11 mouse cellular contexts compared by ENCODE assay signal in genomic region chr2:25194006-25194405, GRCm38 (mm10). TPM values are rescaled to one million over a fixed set of nuclear protein-coding genes. Genes with fewer than 3 reads are reported as not detected.
DNase-seq lines count a peak whose midpoint lies in the region; ATAC-seq and TF ChIP-seq lines count a peak whose summit lies in the region.
"Had no signal": no experiment of that assay in that cellular context is flagged by ENCODE, and none has a peak within 500 bp of the region (broad histone marks: within the 10 kb centered on the region; RNA-seq: fewer than 3 reads in every experiment).

No protein-coding gene starts in this region.

- peak overlapping the region; percentile 12; the same call in 1 of the 2 replicates for H3K9ac ChIP-seq in ES-E14 (ENCODE audit: insufficient read depth, low read depth, low read length, poor library complexity, severe bottlenecking)
- no peak overlapping the region for H3K9ac ChIP-seq in liver, embryonic 14.5 days (replicated peaks)

- DNase-seq in heart, embryonic 10.5 days (ENCODE audit: low spot score) = no peak
- no peak for DNase-seq in heart, postnatal 36 days
- DNase-seq in layer of hippocampus, adult 2 months (ENCODE audit: low spot score in 2 of 2) = no peak
- no peak for DNase-seq in layer of hippocampus, adult 11-12 months (ENCODE audit: low spot score)
- DNase-seq in ES-E14 (ENCODE audit: low read depth, low spot score) = no peak
- no peak for DNase-seq in liver, embryonic 14.5 days (ENCODE audit: low read depth in 3 of 3, low spot score in 3 of 3)
- no peak for DNase-seq in retina, embryonic 14.5 days (ENCODE audit: low spot score)
- DNase-seq in cerebellum, adult 11 months = no peak

- intact Hi-C loops in heart, postnatal 36 days (cut with DNase I) = loop anchor here (2.0 kb wide), 1 partner anchor 207 kb away; no protein-coding TSS in a partner anchor

- H3K27me3 ChIP-seq in heart, embryonic 10.5 days (ENCODE audit: insufficient read depth, poor library complexity, severe bottlenecking) = peaks cover 32% of the 10 kb centered on the region
- H3K27me3 ChIP-seq in liver, embryonic 14.5 days (ENCODE audit: control insufficient read depth, insufficient read depth, low read length) = no peaks in the 10 kb centered on the region

- H3K4me3 ChIP-seq in heart, embryonic 10.5 days = 0 out of 2 replicates have a peak overlapping the region, but pooled peaks have one; percentile 2
- no peak overlapping the region for H3K4me3 ChIP-seq in layer of hippocampus, adult 2 months
- H3K4me3 ChIP-seq in ES-E14 (ENCODE audit: insufficient read depth in 1 of 2, low read depth in 1 of 2, low read length in 2 of 2, poor library complexity in 1 of 2, severe bottlenecking in 1 of 2) = no peak overlapping the region
- no peak overlapping the region for H3K4me3 ChIP-seq in liver, embryonic 14.5 days (ENCODE audit: insufficient read depth in 1 of 2, low read depth in 2 of 2, low read length in 2 of 2)
- H3K4me3 ChIP-seq: myocyte had no signal

- H3K4me2 ChIP-seq in liver, embryonic 14.5 days (ENCODE audit: low read depth) = peak overlapping the region; percentile 63

- H3K36me3 ChIP-seq in heart, embryonic 10.5 days = peaks cover 2% of the 10 kb centered on the region
- peaks cover 3% of the 10 kb centered on the region; the same call in 1 of the 2 replicates for H3K36me3 ChIP-seq in ES-E14 (ENCODE audit: control insufficient read depth, insufficient read depth, low read length, poor library complexity, severe bottlenecking)
- peaks cover 3% of the 10 kb centered on the region; the same call in 1 of the 2 replicates for H3K36me3 ChIP-seq in liver, embryonic 14.5 days (replicated peaks; ENCODE audit: control insufficient read depth, insufficient read depth, low read depth)

- H3K4me1 ChIP-seq in heart, embryonic 10.5 days = peaks cover 48% of the 10 kb centered on the region
- H3K4me1 ChIP-seq in ES-E14 (ENCODE audit: control insufficient read depth in 2 of 2, insufficient read depth in 2 of 2, low read length in 2 of 2, poor library complexity in 1 of 2) = peaks cover 2 to 22% of the 10 kb centered on the region in 2 experiments; a peak in 2 of 4 replicates
- H3K4me1 ChIP-seq in liver, embryonic 14.5 days (replicated peaks; ENCODE audit: control insufficient read depth in 2 of 2, insufficient read depth in 2 of 2, low read length in 1 of 2) = peaks cover 8 to 14% of the 10 kb centered on the region in 2 experiments

- TF ChIP-seq EP300 in liver, embryonic 14.5 days (IDR thresholded peaks at IDR 0.05; ENCODE audit: low read depth) = no peak

- no peak overlapping the region for H3K27ac ChIP-seq in heart, embryonic 10.5 days
- H3K27ac ChIP-seq in layer of hippocampus, adult 2 months = peak overlapping the region; percentile 39; the same call in 1 of the 2 replicates
- H3K27ac ChIP-seq in ES-E14 (ENCODE audit: insufficient read depth, low read depth, low read length, poor library complexity, severe bottlenecking) = no peak overlapping the region
- H3K27ac ChIP-seq in liver, embryonic 14.5 days = no peak overlapping the region

- no peak for ATAC-seq in liver, embryonic 14.5 days (ENCODE audit: insufficient read depth)

- TF ChIP-seq CTCF in layer of hippocampus, adult 2 months (conservative IDR thresholded peaks at IDR 0.05) = no peak
- TF ChIP-seq CTCF in liver, embryonic 14.5 days (IDR thresholded peaks at IDR 0.05; ENCODE audit: low read depth) = no peak

- in situ Hi-C loops in ES-E14 (cut with MboI; ENCODE audit: low sequenced_read_pairs in 2 of 2, unreplicated experiment in 2 of 2) = no loop called here

- H3K9me3 ChIP-seq in heart, embryonic 10.5 days = no peaks in the 10 kb centered on the region
- H3K9me3 ChIP-seq in ES-E14 (ENCODE audit: control insufficient read depth, insufficient read depth, low read depth, low read length) = no peaks in the 10 kb centered on the region
- no peaks in the 10 kb centered on the region for H3K9me3 ChIP-seq in liver, embryonic 14.5 days (ENCODE audit: control insufficient read depth, low read length)

- 68% methylated on average over 5 of the region's 5 CpGs for WGBS in heart, embryonic 10.5 days
- 27% methylated on average over 5 of the region's 5 CpGs for WGBS in liver, embryonic 14.5 days (ENCODE audit: insufficient replicate concordance)

TF ChIP-seq in ES-E14, 5 proteins besides CTCF, POLR2A, EP300 and RAD21:
- TF ChIP-seq ZC3H11A (IDR thresholded peaks at IDR 0.05; ENCODE audit: borderline replicate concordance, low read depth, low read length) (no peak), ZNF384 (IDR thresholded peaks at IDR 0.05; ENCODE audit: low read depth, low read length) (no peak)

RNA-seq across cellular contexts. Expression of gene Tor4a, which starts 2.7 kb away (rescaled TPM):
- polyA plus RNA-seq in heart, embryonic 10.5 days (2016; fragmentation: Nextera tagmentation; extraction: Ambion mirVana) = 7.7 and 8.4 TPM in 2 replicates
- total RNA-seq in heart, postnatal 36 days (2021) = 1 to 10 TPM; 4.0 to 5.2 TPM
- total RNA-seq in layer of hippocampus, adult 2 months (2021) = 1 to 10 TPM; 2.2 to 3.0 TPM
- 11.1 and 17.0 TPM in 2 replicates for total RNA-seq in ES-E14 (2012; rRNA removed)
- 3.7 and 4.1 TPM in 2 replicates for polyA plus RNA-seq in liver, embryonic 14.5 days (2012; rRNA removed)
- polyA plus RNA-seq in liver, embryonic 14.5 days (2014; fragmentation: Nextera tagmentation; extraction: Ambion mirVana) = 4.9 and 5.7 TPM in 2 replicates

RNA-seq across cellular contexts. Expression of gene Nrarp, which starts 13.4 kb away (rescaled TPM):
- 5.7 and 5.9 TPM in 2 replicates for polyA plus RNA-seq in heart, embryonic 10.5 days (2016; fragmentation: Nextera tagmentation; extraction: Ambion mirVana)
- 10 to 100 TPM in 1 of 2 experiments, 1 to 10 TPM in 1; 9.7 to 12.0 TPM for total RNA-seq in heart, postnatal 36 days (2021)
- total RNA-seq in layer of hippocampus, adult 2 months (2021) = 10 to 100 TPM; 21.3 to 21.9 TPM
- total RNA-seq in ES-E14 (2012; rRNA removed) = 1.9 and 2.1 TPM in 2 replicates
- 3.7 and 3.9 TPM in 2 replicates for polyA plus RNA-seq in liver, embryonic 14.5 days (2012; rRNA removed)
- polyA plus RNA-seq in liver, embryonic 14.5 days (2014; fragmentation: Nextera tagmentation; extraction: Ambion mirVana) = 1.8 and 1.9 TPM in 2 replicates

RNA-seq across cellular contexts. Expression of gene Nelfb, which starts 17.3 kb away (rescaled TPM):
- 90.9 and 99.8 TPM in 2 replicates for polyA plus RNA-seq in heart, embryonic 10.5 days (2016; fragmentation: Nextera tagmentation; extraction: Ambion mirVana)
- 10 to 100 TPM; 38.7 to 39.9 TPM for total RNA-seq in heart, postnatal 36 days (2021)
- total RNA-seq in layer of hippocampus, adult 2 months (2021) = 10 to 100 TPM; 57.0 to 58.5 TPM
- total RNA-seq in ES-E14 (2012; rRNA removed) = 50.9 and 60.9 TPM in 2 replicates
- polyA plus RNA-seq in liver, embryonic 14.5 days (2012; rRNA removed) = 18.7 and 21.3 TPM in 2 replicates
- polyA plus RNA-seq in liver, embryonic 14.5 days (2014; fragmentation: Nextera tagmentation; extraction: Ambion mirVana) = 23.7 and 27.3 TPM in 2 replicates

RNA-seq across cellular contexts. Expression of gene Stpg3, which starts 20.4 kb away (rescaled TPM):
- 0.10 TPM in 1 of 2 replicates, not detected in the other for polyA plus RNA-seq in heart, embryonic 10.5 days (2016; fragmentation: Nextera tagmentation; extraction: Ambion mirVana)
- total RNA-seq in heart, postnatal 36 days (2021) = not detected
- under 1 TPM in 1 of 2 experiments, not detected in 1; 0.33 TPM for total RNA-seq in layer of hippocampus, adult 2 months (2021)
- 0.45 and 1.1 TPM in 2 replicates for total RNA-seq in ES-E14 (2012; rRNA removed)
- not detected in 2 replicates for polyA plus RNA-seq in liver, embryonic 14.5 days (2012; rRNA removed)
- not detected in 2 replicates for polyA plus RNA-seq in liver, embryonic 14.5 days (2014; fragmentation: Nextera tagmentation; extraction: Ambion mirVana)
- polyA plus RNA-seq: embryonic facial prominence, embryonic 11.5 days; hindbrain, embryonic 16.5 days; myocyte had no signal

RNA-seq across cellular contexts. Expression of gene Fam166a, which starts 24.5 kb away (rescaled TPM):
- 0.92 TPM in 1 of 2 replicates, not detected in the other for polyA plus RNA-seq in heart, embryonic 10.5 days (2016; fragmentation: Nextera tagmentation; extraction: Ambion mirVana)
- not detected for total RNA-seq in heart, postnatal 36 days (2021)
- not detected for total RNA-seq in layer of hippocampus, adult 2 months (2021)
- total RNA-seq in ES-E14 (2012; rRNA removed) = 0.49 and 0.74 TPM in 2 replicates
- 0.04 TPM in 1 of 2 replicates, not detected in the other for polyA plus RNA-seq in liver, embryonic 14.5 days (2012; rRNA removed)
- 0.96 TPM in 1 of 2 replicates, not detected in the other for polyA plus RNA-seq in liver, embryonic 14.5 days (2014; fragmentation: Nextera tagmentation; extraction: Ambion mirVana)
- polyA plus RNA-seq: embryonic facial prominence, embryonic 11.5 days had no signal
